Mouse (Mus musculus) adipocyte (in vitro differentiated cells): Measurements from ENCODE around the gene Usp30.
A peak's percentile ranks its signal among the peaks of the same experiment; 100 is the strongest.

ENCODE experiments used
- DNase-seq: peaks from one replicate; pipeline ENCODE4 v3.0.0-alpha.2; 2016; ENCODE audit warnings: low spot score

Usp30 gene

GRCm38 (mm10) chr5:114127374-114128349 lies 62.4 kb downstream of the Usp30 start, which contains the start of gene Alkbh2:
Alkbh2 (minus strand) TSS chr5:114128218.
- peak; percentile 78 for DNase-seq

GRCm38 (mm10) chr5:114129550-114130210 lies 64.4 kb downstream of the Usp30 start:
- no peak for DNase-seq

GRCm38 (mm10) chr5:114130211-114130605 lies 64.9 kb downstream of the Usp30 start, which contains the start of gene Ung:
Ung (plus strand) TSS chr5:114130386.
- DNase-seq, result no peak

- peak; percentile 93 for DNase-seq
These were observed 65.6 kb downstream of the Usp30 start for GRCm38 (mm10) chr5:114130698-114131520.

- peak; percentile 68 for DNase-seq
These were observed 66.2 kb downstream of the Usp30 start for GRCm38 (mm10) chr5:114131521-114131840.

- DNase-seq, result peak; percentile 50
These were observed 67.6 kb downstream of the Usp30 start for GRCm38 (mm10) chr5:114132841-114133240.

GRCm38 (mm10) chr5:114134091-114134534 lies 68.9 kb downstream of the Usp30 start:
- DNase-seq, result peak; percentile 79

- DNase-seq, result no peak
These were observed 70.3 kb downstream of the Usp30 start for GRCm38 (mm10) chr5:114135516-114135915.

- DNase-seq, result no peak
These were observed 72.4 kb downstream of the Usp30 start for GRCm38 (mm10) chr5:114137481-114138276.

GRCm38 (mm10) chr5:114138277-114139164 lies 73.3 kb downstream of the Usp30 start:
- no peak for DNase-seq

GRCm38 (mm10) chr5:114139175-114139574 lies 73.9 kb downstream of the Usp30 start:
- DNase-seq, result peak; percentile 68

GRCm38 (mm10) chr5:114146028-114146888 lies 81.0 kb downstream of the Usp30 start, which contains the start of gene Acacb:
Acacb (plus strand) TSS chr5:114146535.
- DNase-seq, result peak; percentile 81

GRCm38 (mm10) chr5:114147043-114147972 lies 82.0 kb downstream of the Usp30 start:
- no peak for DNase-seq

- no peak for DNase-seq
These were observed 87.3 kb downstream of the Usp30 start for GRCm38 (mm10) chr5:114152359-114153092.

GRCm38 (mm10) chr5:114153490-114153889 lies 88.2 kb downstream of the Usp30 start:
- DNase-seq, result no peak

- no peak for DNase-seq
These were observed 89.5 kb downstream of the Usp30 start for GRCm38 (mm10) chr5:114154765-114155164.
